Mouse (Mus musculus): ENCODE data around the gene Spopl. TPM values are rescaled to one million over a fixed set of nuclear protein-coding genes. Genes with fewer than 3 reads are reported as not detected.

The Spopl gene
- polyA plus RNA-seq, 1 experiment from 2014 or later, result 12.3 TPM

- WGBS, result 77% methylated on average over 1 of the region's 1 CpGs
- no peaks in the 10 kb centered on the region for H3K27me3 ChIP-seq (ENCODE audit: control insufficient read depth, insufficient read depth, low read length)
- ATAC-seq (replicated peaks; ENCODE audit: insufficient number of reproducible peaks, low FRiP score, low TSS enrichment, low read depth), result no peak
- no peaks in the 10 kb centered on the region for H3K9me3 ChIP-seq (replicated peaks; ENCODE audit: control insufficient read depth, low read length)
- H3K4me3 ChIP-seq (ENCODE audit: low read depth, low read length), result no peak overlapping the region
- no peak overlapping the region for H3K4me2 ChIP-seq (ENCODE audit: low read depth, low read length)
- no peak overlapping the region for H3K9ac ChIP-seq (replicated peaks; ENCODE audit: low read length)
- H3K27ac ChIP-seq (replicated peaks; ENCODE audit: low read depth, low read length), result no peak overlapping the region
- H3K4me1 ChIP-seq (ENCODE audit: control insufficient read depth, insufficient read depth, low read length), result no peaks in the 10 kb centered on the region
- no peak for DNase-seq (ENCODE audit: low spot score)
- H3K36me3 ChIP-seq (replicated peaks; ENCODE audit: control insufficient read depth, insufficient read depth, low read depth, low read length), result no peaks in the 10 kb centered on the region
Observed at GRCm38 (mm10) chr2:23481715-23482114, 90.2 kb downstream of the Spopl start.

- DNase-seq (ENCODE audit: low spot score) (no peak), ATAC-seq (replicated peaks; ENCODE audit: insufficient number of reproducible peaks, low FRiP score, low TSS enrichment, low read depth) (no peak)
- no peak overlapping the region for H3K4me2 ChIP-seq (ENCODE audit: low read depth, low read length)
- no peak overlapping the region for H3K27ac ChIP-seq (replicated peaks; ENCODE audit: low read depth, low read length)
- no peaks in the 10 kb centered on the region for H3K27me3 ChIP-seq (ENCODE audit: control insufficient read depth, insufficient read depth, low read length)
- H3K4me3 ChIP-seq (ENCODE audit: low read depth, low read length), result no peak overlapping the region
- no peak overlapping the region for H3K9ac ChIP-seq (replicated peaks; ENCODE audit: low read length)
- no peaks in the 10 kb centered on the region for H3K4me1 ChIP-seq (ENCODE audit: control insufficient read depth, insufficient read depth, low read length)
- no peaks in the 10 kb centered on the region for H3K9me3 ChIP-seq (replicated peaks; ENCODE audit: control insufficient read depth, low read length)
- 90% methylated on average over 1 of the region's 1 CpGs for WGBS
- H3K36me3 ChIP-seq (replicated peaks; ENCODE audit: control insufficient read depth, insufficient read depth, low read depth, low read length), result no peaks in the 10 kb centered on the region
Observed at GRCm38 (mm10) chr2:23467471-23467870, 104.4 kb downstream of the Spopl start.

- no peak for ATAC-seq (replicated peaks; ENCODE audit: insufficient number of reproducible peaks, low FRiP score, low TSS enrichment, low read depth)
- H3K4me2 ChIP-seq (ENCODE audit: low read depth, low read length), result no peak overlapping the region
- no peak overlapping the region for H3K9ac ChIP-seq (replicated peaks; ENCODE audit: low read length)
- H3K27me3 ChIP-seq (ENCODE audit: control insufficient read depth, insufficient read depth, low read length), result no peaks in the 10 kb centered on the region
- no peaks in the 10 kb centered on the region for H3K4me1 ChIP-seq (ENCODE audit: control insufficient read depth, insufficient read depth, low read length)
- H3K9me3 ChIP-seq (replicated peaks; ENCODE audit: control insufficient read depth, low read length), result no peaks in the 10 kb centered on the region
- no peak for DNase-seq (ENCODE audit: low spot score)
- no peak overlapping the region for H3K27ac ChIP-seq (replicated peaks; ENCODE audit: low read depth, low read length)
- H3K36me3 ChIP-seq (replicated peaks; ENCODE audit: control insufficient read depth, insufficient read depth, low read depth, low read length), result no peaks in the 10 kb centered on the region
- H3K4me3 ChIP-seq (ENCODE audit: low read depth, low read length), result no peak overlapping the region
Observed at GRCm38 (mm10) chr2:23457452-23457851, 114.5 kb downstream of the Spopl start.
